Mouse (Mus musculus) MEL (cell line): ENCODE results near the gene Hoxd10. TPM values are rescaled to one million over a fixed set of nuclear protein-coding genes. Genes with fewer than 3 reads are reported as not detected.
A peak's percentile ranks its signal among the peaks of the same experiment; 100 is the strongest.

Experiments
- DNase-seq: peaks from one replicate; pipeline ENCODE4 v3.0.0; 2011; ENCODE audit warnings: low read depth, low spot score
- H3K27ac ChIP-seq: 2 replicates; pipeline ENCODE4 v1.5.1; 2012; ENCODE audit warnings: low read depth, mild to moderate bottlenecking, control low read depth, low read length, moderate library complexity; ENCODE audit not compliant: control insufficient read depth
- H3K27me3 ChIP-seq, 2 experiments: fragments of 150-350 bp in 1 of 2; sonication (generic) in 1 of 2; 2 replicates each; pipeline ENCODE4 v1.6.1; 2012; ENCODE audit warnings: low read length in 2 of 2, mild to moderate bottlenecking in 2 of 2, improper control_type of control experiment in 1 of 2, moderate library complexity in 1 of 2; ENCODE audit not compliant: insufficient read depth in 2 of 2, control insufficient read depth in 1 of 2
- H3K36me3 ChIP-seq, 2 experiments: 2 replicates each; pipeline ENCODE4 v1.6.1; 2012 to 2014; ENCODE audit warnings: low read length in 2 of 2, improper control_type of control experiment in 1 of 2, inconsistent platforms in 1 of 2, mild to moderate bottlenecking in 1 of 2; ENCODE audit not compliant: insufficient read depth in 2 of 2, control insufficient read depth in 1 of 2
- H3K4me1 ChIP-seq, 2 experiments: fragments of 150-350 bp in 1 of 2; sonication (generic) in 1 of 2; 2 replicates each; pipeline ENCODE4 v1.6.1; 2012; ENCODE audit warnings: low read length in 2 of 2, improper control_type of control experiment in 1 of 2, mild to moderate bottlenecking in 1 of 2; ENCODE audit not compliant: insufficient read depth in 2 of 2, control insufficient read depth in 1 of 2
- H3K4me3 ChIP-seq, 2 experiments: fragments of 150-350 bp in 1 of 2; sonication (generic) in 1 of 2; 2 replicates each; pipeline ENCODE4 v1.5.1; 2012; ENCODE audit warnings: low read depth in 2 of 2, low read length in 2 of 2, mild to moderate bottlenecking in 2 of 2, moderate library complexity in 2 of 2, control low read depth in 1 of 2, improper control_type of control experiment in 1 of 2; ENCODE audit not compliant: control insufficient read depth in 1 of 2, insufficient read depth in 1 of 2
- H3K79me2 ChIP-seq: 2 replicates; pipeline ENCODE4 v1.6.1; 2012; ENCODE audit warnings: mild to moderate bottlenecking, low read length, moderate library complexity; ENCODE audit not compliant: control insufficient read depth, poor library complexity, insufficient read depth
- H3K9ac ChIP-seq: 2 replicates; pipeline ENCODE4 v1.6.1; 2012; ENCODE audit warnings: low read depth, mild to moderate bottlenecking, control low read depth, low read length, moderate library complexity; ENCODE audit not compliant: control insufficient read depth, poor library complexity, severe bottlenecking
- H3K9me3 ChIP-seq: fragments of 150-350 bp; sonication (generic); replicated peaks from 2 replicates; pipeline ENCODE4 v1.6.1; 2012; ENCODE audit warnings: mild to moderate bottlenecking, low read length, improper control_type of control experiment, moderate library complexity; ENCODE audit not compliant: insufficient read depth
- BHLHE40 ChIP-seq: IDR thresholded peaks from 2 replicates; pipeline ENCODE4 v1.6.1; 2012; ENCODE audit warnings: low read depth, mild to moderate bottlenecking, inconsistent platforms, low read length, improper control_type of control experiment, borderline replicate concordance
- CHD1 ChIP-seq: IDR thresholded peaks from 2 replicates; pipeline ENCODE4 v1.6.1; 2012; ENCODE audit warnings: low read depth, mild to moderate bottlenecking, inconsistent platforms, low read length, improper control_type of control experiment
- CTCF ChIP-seq, 3 experiments: IDR thresholded peaks in 2 of 3; conservative IDR thresholded peaks in 1 of 3; 2 replicates each; pipeline ENCODE4 v1.5.1; 2011 to 2012; ENCODE audit warnings: low read length in 3 of 3, low read depth in 2 of 3, mild to moderate bottlenecking in 2 of 3, improper control_type of control experiment in 1 of 3, inconsistent platforms in 1 of 3, mixed read lengths in 1 of 3, moderate library complexity in 1 of 3; ENCODE audit not compliant: control insufficient read depth in 1 of 3, insufficient read depth in 1 of 3, poor library complexity in 1 of 3, severe bottlenecking in 1 of 3
- E2F4 ChIP-seq: IDR thresholded peaks from 2 replicates; pipeline ENCODE4 v1.6.1; 2011; ENCODE audit warnings: low read depth, low read length, improper control_type of control experiment, borderline replicate concordance
- ELF1 ChIP-seq: IDR thresholded peaks from 2 replicates; pipeline ENCODE4 v1.6.1; 2014; ENCODE audit warnings: low read depth, mild to moderate bottlenecking, inconsistent platforms, low read length, improper control_type of control experiment, moderate library complexity
- GABPA ChIP-seq: IDR thresholded peaks from 2 replicates; pipeline ENCODE4 v1.6.1; 2012; ENCODE audit warnings: low read depth, mild to moderate bottlenecking, inconsistent platforms, low read length, improper control_type of control experiment, moderate library complexity
- KAT2A ChIP-seq: conservative IDR thresholded peaks from 2 replicates; pipeline ENCODE4 v1.6.1; 2012; ENCODE audit warnings: low read depth, low read length, improper control_type of control experiment, inconsistent platforms
- MYB ChIP-seq: IDR thresholded peaks from 2 replicates; pipeline ENCODE4 v1.6.1; 2011; ENCODE audit warnings: mild to moderate bottlenecking, low read depth, low read length, improper control_type of control experiment
- MYC ChIP-seq: IDR thresholded peaks from 2 replicates; pipeline ENCODE4 v1.6.1; 2011; ENCODE audit warnings: low read depth, mild to moderate bottlenecking, low read length, improper control_type of control experiment, moderate library complexity
- NELFE ChIP-seq: IDR thresholded peaks from 2 replicates; pipeline ENCODE4 v1.6.1; 2011; ENCODE audit warnings: low read depth, low read length, improper control_type of control experiment
- NRF1 ChIP-seq: IDR thresholded peaks from 2 replicates; pipeline ENCODE4 v1.6.1; 2014; ENCODE audit warnings: low read depth, mild to moderate bottlenecking, inconsistent platforms, low read length, improper control_type of control experiment, moderate library complexity; ENCODE audit not compliant: poor library complexity, insufficient read depth, severe bottlenecking
- POLR2AphosphoS2 ChIP-seq: IDR thresholded peaks from 2 replicates; pipeline ENCODE4 v1.6.1; 2011; ENCODE audit warnings: low read length, improper control_type of control experiment
- POLR2AphosphoS5 ChIP-seq: IDR thresholded peaks from 2 replicates; pipeline ENCODE4 v1.6.1; 2012; ENCODE audit warnings: low read depth, borderline replicate concordance, mild to moderate bottlenecking, inconsistent platforms, low read length, moderate library complexity, mixed read lengths
- RAD21 ChIP-seq: IDR thresholded peaks from 2 replicates; pipeline ENCODE4 v1.6.1; 2011; ENCODE audit warnings: mild to moderate bottlenecking, low read depth, low read length, improper control_type of control experiment
- RCOR1 ChIP-seq: IDR thresholded peaks from 2 replicates; pipeline ENCODE4 v1.6.1; 2012; ENCODE audit warnings: low read depth, mild to moderate bottlenecking, inconsistent platforms, low read length, improper control_type of control experiment
- SMC3 ChIP-seq: IDR thresholded peaks from 2 replicates; pipeline ENCODE4 v1.6.1; 2011; ENCODE audit warnings: low read depth, low read length, improper control_type of control experiment
- TBP ChIP-seq: IDR thresholded peaks from 2 replicates; pipeline ENCODE4 v1.8.0; 2011; ENCODE audit warnings: low read depth, low read length, improper control_type of control experiment
- TCF12 ChIP-seq: IDR thresholded peaks from 2 replicates; pipeline ENCODE4 v1.6.1; 2014; ENCODE audit warnings: low read depth, mild to moderate bottlenecking, inconsistent platforms, low read length, improper control_type of control experiment, moderate library complexity
- ZKSCAN1 ChIP-seq: IDR thresholded peaks from 2 replicates; pipeline ENCODE4 v1.6.1; 2012; ENCODE audit warnings: low read depth, mild to moderate bottlenecking, inconsistent platforms, low read length, improper control_type of control experiment, moderate library complexity
- polyA plus RNA-seq, 2 experiments: library from polyadenylated mRNA; stranded (reverse) in 1 of 2; unstranded in 1 of 2; fragments of >175 nt in 1 of 2; fragments of >200 nt in 1 of 2; gene quantifications; 2 replicates each; pipeline versions ENCODE4 v1.2.1 to v1.2.4; 2012; ENCODE audit warnings: low replicate concordance in 2 of 2, low read depth in 1 of 2; ENCODE audit not compliant: insufficient read length in 2 of 2, insufficient read depth in 1 of 2, missing spikeins in 1 of 2
- total RNA-seq: library from RNA; depleted of rRNA; stranded (reverse); fragments of 300-350 nt; gene quantifications from 2 replicates; pipeline ENCODE4 v1.2.3, GENCODE M21; 2012

The Hoxd10 gene
- total and polyA plus RNA-seq, 3 experiments: not detected

DNA sequence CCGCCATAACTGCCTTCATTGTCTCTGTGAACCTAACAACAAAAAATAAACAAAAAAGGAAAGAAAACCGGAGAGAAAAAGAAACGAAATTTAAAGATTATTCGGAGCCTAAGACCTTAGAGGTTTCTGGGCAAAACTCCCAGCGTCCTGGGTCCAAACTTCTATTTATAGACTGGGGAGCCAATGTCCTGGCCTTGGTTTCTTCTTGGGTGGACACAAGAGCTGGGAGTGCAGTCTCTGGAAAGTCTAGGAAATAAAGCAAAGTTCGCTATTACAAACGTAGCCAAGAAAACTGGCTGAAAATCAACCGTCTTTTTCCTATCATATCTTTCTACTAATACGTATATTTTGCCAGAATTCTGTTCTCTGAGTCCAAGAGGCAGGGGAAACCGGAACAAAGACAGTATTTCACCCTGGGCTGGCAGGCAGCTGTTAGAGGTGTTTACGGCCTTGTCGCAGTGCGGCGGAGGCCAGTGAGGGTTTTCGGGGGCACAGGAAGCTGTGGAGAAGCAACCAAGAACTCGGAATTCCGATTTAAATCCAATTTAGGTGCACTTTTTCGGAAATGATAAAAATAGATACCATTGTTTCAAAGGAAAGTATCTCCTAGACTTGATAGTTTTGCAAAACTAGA, 22.5 kb downstream of the Hoxd10 start:
- DNase-seq: no peak
- no peak overlapping the region for H3K27ac ChIP-seq
- no peaks in the 10 kb centered on the region for H3K4me1 ChIP-seq
- no peaks in the 10 kb centered on the region for H3K9me3 ChIP-seq
- no peaks in the 10 kb centered on the region for H3K79me2 ChIP-seq
- H3K27me3 ChIP-seq: peaks cover 0 to 1% of the 10 kb centered on the region in 2 experiments; a peak in 1 of 4 replicates
- no peak overlapping the region for H3K4me3 ChIP-seq
- H3K9ac ChIP-seq: no peak overlapping the region
- H3K36me3 ChIP-seq: no peaks in the 10 kb centered on the region
- TF ChIP-seq MYB: no peak
- TF ChIP-seq BHLHE40: no peak
- no peak for TF ChIP-seq E2F4
- TF ChIP-seq TBP: no peak
- TF ChIP-seq TCF12: no peak
- TF ChIP-seq ELF1: no peak
- TF ChIP-seq RCOR1: no peak
- TF ChIP-seq ZKSCAN1: no peak
- TF ChIP-seq MYC: no peak
- TF ChIP-seq POLR2AphosphoS2: no peak
- no peak for TF ChIP-seq CHD1
- TF ChIP-seq SMC3: no peak
- TF ChIP-seq CTCF (IDR thresholded peaks at IDR 0.05 in 2 of 3, conservative IDR thresholded peaks at IDR 0.05 in 1 of 3; ENCODE audit: control insufficient read depth in 1 of 3, insufficient read depth in 1 of 3, low read depth in 2 of 3, low read length in 3 of 3, poor library complexity in 1 of 3, severe bottlenecking in 1 of 3): no peak
- TF ChIP-seq NELFE: no peak
- no peak for TF ChIP-seq KAT2A
- TF ChIP-seq RAD21: no peak
- no peak for TF ChIP-seq POLR2AphosphoS5
- TF ChIP-seq NRF1: no peak
- TF ChIP-seq GABPA: no peak

DNA sequence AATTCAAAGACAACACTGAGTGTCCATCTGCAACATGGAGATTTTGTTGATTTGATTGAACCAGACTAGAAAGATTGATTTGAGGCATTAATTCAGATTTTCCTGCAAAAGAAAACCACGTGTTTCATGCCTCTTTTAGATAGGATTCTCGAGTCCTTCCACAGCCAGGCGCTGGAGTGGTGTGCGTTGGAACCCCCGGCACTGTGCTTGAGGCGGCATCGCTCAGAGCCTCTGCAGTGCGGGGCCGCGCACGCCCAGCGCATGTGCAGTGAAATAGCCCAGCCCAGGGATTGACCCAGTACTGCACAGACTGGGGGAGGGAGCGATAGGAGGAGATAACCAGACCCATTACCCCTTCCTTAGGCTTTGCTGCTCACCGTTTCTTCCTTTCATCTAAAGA, 23.2 kb downstream of the Hoxd10 start:
- no peaks in the 10 kb centered on the region for H3K4me1 ChIP-seq
- H3K36me3 ChIP-seq: no peaks in the 10 kb centered on the region
- no peaks in the 10 kb centered on the region for H3K79me2 ChIP-seq
- TF ChIP-seq NRF1 (peak; percentile 73), POLR2AphosphoS5 (no peak)
- H3K9me3 ChIP-seq: no peaks in the 10 kb centered on the region
- no peak overlapping the region for H3K9ac ChIP-seq
- H3K27ac ChIP-seq: no peak overlapping the region
- H3K27me3 ChIP-seq: peaks cover 0 to 1% of the 10 kb centered on the region in 2 experiments; a peak in 1 of 4 replicates
- peak; percentile 20 for DNase-seq
- H3K4me3 ChIP-seq: peak overlapping the region in 1 of 2 experiments; percentile 26; a peak in 1 of 4 replicates
